Mouse (Mus musculus) CH12F3 (cell line): ENCODE data around the gene Dgka.
"Not testable (repeated sequence)": the region's sequence is repeated elsewhere in the genome, so short reads cannot be mapped to it uniquely, and the experiment has no call there.

ENCODE experiments used
- in situ Hi-C: fragments of 300-500 bp; cut with MboI; formaldehyde crosslinking; loops from 2 replicates; pipeline ENCODE4 v1.14.3; 2020; ENCODE audit warnings: low sequenced_read_pairs

Dgka gene

GRCm38 (mm10) chr10:128737435-128737834, 7.2 kb downstream of the Dgka start:
- in situ Hi-C loops, result no loop called here

GRCm38 (mm10) chr10:128731992-128732391, 12.7 kb downstream of the Dgka start:
- in situ Hi-C loops, result no loop called here

- in situ Hi-C loops, result no loop called here
Measured at GRCm38 (mm10) chr10:128731002-128731433, 13.6 kb downstream of the Dgka start.

- in situ Hi-C loops, result no loop called here
Measured at GRCm38 (mm10) chr10:128728059-128728458, 16.6 kb downstream of the Dgka start.

GRCm38 (mm10) chr10:128725466-128725865, 19.2 kb downstream of the Dgka start:
- in situ Hi-C loops, result not testable (repeated sequence)

GRCm38 (mm10) chr10:128715559-128716537, 28.8 kb downstream of the Dgka start:
- in situ Hi-C loops, result no loop called here

GRCm38 (mm10) chr10:128711318-128711717, 33.3 kb downstream of the Dgka start:
- in situ Hi-C loops, result not testable (repeated sequence)

- in situ Hi-C loops, result no loop called here
Measured at GRCm38 (mm10) chr10:128705317-128705693, 39.4 kb downstream of the Dgka start.

- in situ Hi-C loops, result no loop called here
Measured at GRCm38 (mm10) chr10:128704491-128705316, 40.0 kb downstream of the Dgka start, which contains the start of gene Cdk2. Gene Cdk2 (minus strand): TSS chr10:128705031.

GRCm38 (mm10) chr10:128703895-128704294, 40.8 kb downstream of the Dgka start, which contains the start of gene Pmel:
Gene Pmel (plus strand): TSS chr10:128704195.
- in situ Hi-C loops, result no loop called here

GRCm38 (mm10) chr10:128702328-128703007, 42.2 kb downstream of the Dgka start:
- in situ Hi-C loops, result no loop called here

GRCm38 (mm10) chr10:128700712-128701111, 43.9 kb downstream of the Dgka start:
- in situ Hi-C loops, result no loop called here

- in situ Hi-C loops, result no loop called here
Measured at GRCm38 (mm10) chr10:128699611-128700010, 45.0 kb downstream of the Dgka start.

GRCm38 (mm10) chr10:128699006-128699405, 45.6 kb downstream of the Dgka start:
- in situ Hi-C loops, result no loop called here

GRCm38 (mm10) chr10:128697072-128697725, 47.5 kb downstream of the Dgka start:
- in situ Hi-C loops, result no loop called here

- in situ Hi-C loops, result no loop called here
Measured at GRCm38 (mm10) chr10:128695992-128696807, 48.5 kb downstream of the Dgka start, which contains the start of gene Rab5b. Gene Rab5b (minus strand): TSS chr10:128696264.

GRCm38 (mm10) chr10:128695411-128695991, 49.2 kb downstream of the Dgka start:
- in situ Hi-C loops, result no loop called here

- in situ Hi-C loops, result loop anchor here (5.0 kb wide), 1 partner anchor 57 kb away; no protein-coding TSS in a partner anchor
Measured at GRCm38 (mm10) chr10:128674469-128675008, 70.1 kb downstream of the Dgka start.
